Mouse (Mus musculus): ENCODE data around the gene Car2. TPM values are rescaled to one million over a fixed set of nuclear protein-coding genes. Genes with fewer than 3 reads are reported as not detected.
A peak's percentile ranks its signal among the peaks of the same experiment; 100 is the strongest.

The Car2 gene
- polyA plus RNA-seq, 1 experiment from 2014 or later = 105 TPM

DNA sequence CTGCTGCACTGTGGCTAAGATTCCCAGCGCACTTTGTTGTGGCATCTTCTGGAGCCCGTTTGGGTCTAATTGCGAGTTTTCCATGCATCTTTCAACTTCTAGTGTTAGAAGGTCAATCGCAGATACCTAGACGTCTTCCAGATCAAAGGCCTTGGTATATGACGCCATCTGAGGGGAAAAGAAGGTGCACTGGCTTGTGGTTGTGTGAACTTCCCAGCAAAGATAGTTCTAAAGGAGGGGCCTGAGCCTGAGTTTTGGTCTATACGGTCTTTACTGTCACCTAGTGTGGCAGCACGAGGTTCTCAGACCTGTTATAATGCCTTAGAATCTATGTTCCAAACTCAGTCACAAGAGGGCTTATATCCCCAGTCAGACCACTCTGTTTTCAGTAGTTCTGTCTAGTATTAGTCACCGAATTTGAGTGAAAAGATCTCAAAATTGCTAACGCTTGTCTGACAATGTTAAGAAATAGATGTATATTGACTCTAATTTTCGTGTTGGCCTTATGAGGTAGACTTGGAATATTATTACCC lies 1.1 kb downstream of the Car2 start:
- Histone ChIP-seq H3K27ac (ENCODE audit: low read depth, low read length) (no peak overlapping the region), H3K27me3 (ENCODE audit: control insufficient read depth, insufficient read depth, low read length) (peaks cover 4% of the 10 kb centered on the region; the same call in 1 of the 2 replicates), H3K36me3 (ENCODE audit: control insufficient read depth, insufficient read depth, low read length) (no peaks in the 10 kb centered on the region), H3K4me3 (ENCODE audit: low read depth, low read length) (peak overlapping the region; percentile 81), H3K9me3 (ENCODE audit: control insufficient read depth, low read length) (no peaks in the 10 kb centered on the region), H3K4me1 (replicated peaks; ENCODE audit: control insufficient read depth, insufficient read depth, low read length) (no peaks in the 10 kb centered on the region), H3K4me2 (replicated peaks; ENCODE audit: low read depth, low read length) (peak overlapping the region; percentile 86), H3K9ac (ENCODE audit: low read depth, low read length) (peak overlapping the region; percentile 73; the same call in 1 of the 2 replicates)
- 39% methylated on average over 11 of the region's 11 CpGs for WGBS
- ATAC-seq (ENCODE audit: low FRiP score) = no peak
- DNase-seq (ENCODE audit: low spot score) = no peak

DNA sequence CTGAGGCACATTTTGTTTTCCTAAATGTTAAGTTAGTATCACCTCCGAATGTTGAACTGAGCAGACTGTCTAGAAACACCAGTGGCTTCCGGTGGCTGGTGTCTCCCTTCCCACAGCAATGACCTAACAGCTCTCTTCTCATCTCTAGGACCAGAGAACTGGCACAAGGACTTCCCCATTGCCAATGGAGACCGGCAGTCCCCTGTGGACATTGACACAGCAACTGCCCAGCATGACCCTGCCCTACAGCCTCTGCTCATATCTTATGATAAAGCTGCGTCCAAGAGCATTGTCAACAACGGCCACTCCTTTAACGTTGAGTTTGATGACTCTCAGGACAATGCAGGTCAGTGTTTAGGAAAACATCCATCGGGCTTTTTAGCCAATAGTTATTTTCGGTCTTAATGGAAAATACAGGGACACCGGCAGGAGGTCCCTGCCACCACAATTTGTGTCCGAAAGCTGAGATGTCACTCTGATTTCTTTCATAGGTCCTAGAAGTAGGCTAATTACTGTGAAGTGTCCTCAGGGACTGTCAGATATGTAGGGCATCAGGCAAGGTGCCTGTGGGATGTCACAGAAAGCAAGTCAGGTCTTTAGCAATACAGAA lies 1.7 kb downstream of the Car2 start:
- Histone ChIP-seq H3K9ac (ENCODE audit: low read depth, low read length) (no peak overlapping the region), H3K27me3 (ENCODE audit: control insufficient read depth, insufficient read depth, low read length) (peaks cover 4% of the 10 kb centered on the region; the same call in 1 of the 2 replicates), H3K9me3 (ENCODE audit: control insufficient read depth, low read length) (no peaks in the 10 kb centered on the region), H3K4me1 (replicated peaks; ENCODE audit: control insufficient read depth, insufficient read depth, low read length) (no peaks in the 10 kb centered on the region), H3K4me3 (ENCODE audit: low read depth, low read length) (no peak overlapping the region), H3K36me3 (ENCODE audit: control insufficient read depth, insufficient read depth, low read length) (no peaks in the 10 kb centered on the region), H3K4me2 (replicated peaks; ENCODE audit: low read depth, low read length) (no peak overlapping the region), H3K27ac (ENCODE audit: low read depth, low read length) (no peak overlapping the region)
- no peak for ATAC-seq (ENCODE audit: low FRiP score)
- WGBS = 65% methylated on average over 10 of the region's 10 CpGs
- no peak for DNase-seq (ENCODE audit: low spot score)

GRCm38 (mm10) chr3:14888549-14888948 lies 2.5 kb downstream of the Car2 start:
- no peak for DNase-seq (ENCODE audit: low spot score)
- H3K4me2 ChIP-seq (replicated peaks; ENCODE audit: low read depth, low read length) = no peak overlapping the region
- no peaks in the 10 kb centered on the region for H3K36me3 ChIP-seq (ENCODE audit: control insufficient read depth, insufficient read depth, low read length)
- no peak overlapping the region for H3K9ac ChIP-seq (ENCODE audit: low read depth, low read length)
- ATAC-seq (ENCODE audit: low FRiP score) = no peak
- WGBS = 68% methylated on average over 2 of the region's 2 CpGs
- H3K4me1 ChIP-seq (replicated peaks; ENCODE audit: control insufficient read depth, insufficient read depth, low read length) = no peaks in the 10 kb centered on the region
- H3K27ac ChIP-seq (ENCODE audit: low read depth, low read length) = no peak overlapping the region
- no peak overlapping the region for H3K4me3 ChIP-seq (ENCODE audit: low read depth, low read length)
- H3K9me3 ChIP-seq (ENCODE audit: control insufficient read depth, low read length) = no peaks in the 10 kb centered on the region
- peaks cover 4% of the 10 kb centered on the region; the same call in 1 of the 2 replicates for H3K27me3 ChIP-seq (ENCODE audit: control insufficient read depth, insufficient read depth, low read length)

- no peaks in the 10 kb centered on the region for H3K36me3 ChIP-seq (ENCODE audit: control insufficient read depth, insufficient read depth, low read length)
- ATAC-seq (ENCODE audit: low FRiP score) = no peak
- H3K27me3 ChIP-seq (ENCODE audit: control insufficient read depth, insufficient read depth, low read length) = peaks cover 4% of the 10 kb centered on the region; the same call in 1 of the 2 replicates
- no peak for DNase-seq (ENCODE audit: low spot score)
- H3K4me3 ChIP-seq (ENCODE audit: low read depth, low read length) = no peak overlapping the region
- H3K27ac ChIP-seq (ENCODE audit: low read depth, low read length) = no peak overlapping the region
- H3K4me1 ChIP-seq (replicated peaks; ENCODE audit: control insufficient read depth, insufficient read depth, low read length) = no peaks in the 10 kb centered on the region
- H3K9me3 ChIP-seq (ENCODE audit: control insufficient read depth, low read length) = no peaks in the 10 kb centered on the region
- 81% methylated on average over 2 of the region's 2 CpGs for WGBS
- H3K4me2 ChIP-seq (replicated peaks; ENCODE audit: low read depth, low read length) = no peak overlapping the region
- H3K9ac ChIP-seq (ENCODE audit: low read depth, low read length) = no peak overlapping the region
Measured at GRCm38 (mm10) chr3:14889085-14889484, 3.0 kb downstream of the Car2 start.

- Histone ChIP-seq H3K27ac (ENCODE audit: low read depth, low read length) (no peak overlapping the region), H3K4me1 (replicated peaks; ENCODE audit: control insufficient read depth, insufficient read depth, low read length) (no peaks in the 10 kb centered on the region), H3K9ac (ENCODE audit: low read depth, low read length) (no peak overlapping the region), H3K4me3 (ENCODE audit: low read depth, low read length) (no peak overlapping the region), H3K36me3 (ENCODE audit: control insufficient read depth, insufficient read depth, low read length) (no peaks in the 10 kb centered on the region), H3K9me3 (ENCODE audit: control insufficient read depth, low read length) (no peaks in the 10 kb centered on the region), H3K4me2 (replicated peaks; ENCODE audit: low read depth, low read length) (no peak overlapping the region), H3K27me3 (ENCODE audit: control insufficient read depth, insufficient read depth, low read length) (peaks cover 4% of the 10 kb centered on the region; the same call in 1 of the 2 replicates)
- ATAC-seq (ENCODE audit: low FRiP score) = no peak
- 47% methylated on average over 4 of the region's 4 CpGs for WGBS
- no peak for DNase-seq (ENCODE audit: low spot score)
Measured at GRCm38 (mm10) chr3:14889716-14890409, 3.8 kb downstream of the Car2 start.

GRCm38 (mm10) chr3:14892991-14893390 lies 6.9 kb downstream of the Car2 start:
- no peaks in the 10 kb centered on the region for H3K36me3 ChIP-seq (ENCODE audit: control insufficient read depth, insufficient read depth, low read length)
- 85% methylated on average over 3 of the region's 3 CpGs for WGBS
- DNase-seq (ENCODE audit: low spot score) (no peak), ATAC-seq (ENCODE audit: low FRiP score) (no peak)
- H3K4me1 ChIP-seq (replicated peaks; ENCODE audit: control insufficient read depth, insufficient read depth, low read length) = no peaks in the 10 kb centered on the region
- no peak overlapping the region for H3K4me2 ChIP-seq (replicated peaks; ENCODE audit: low read depth, low read length)
- no peaks in the 10 kb centered on the region for H3K27me3 ChIP-seq (ENCODE audit: control insufficient read depth, insufficient read depth, low read length)
- H3K9ac ChIP-seq (ENCODE audit: low read depth, low read length) = no peak overlapping the region
- no peak overlapping the region for H3K4me3 ChIP-seq (ENCODE audit: low read depth, low read length)
- no peaks in the 10 kb centered on the region for H3K9me3 ChIP-seq (ENCODE audit: control insufficient read depth, low read length)
- H3K27ac ChIP-seq (ENCODE audit: low read depth, low read length) = no peak overlapping the region

GRCm38 (mm10) chr3:14893700-14894099 lies 7.6 kb downstream of the Car2 start:
- DNase-seq (ENCODE audit: low spot score) = no peak
- Histone ChIP-seq H3K36me3 (ENCODE audit: control insufficient read depth, insufficient read depth, low read length) (no peaks in the 10 kb centered on the region), H3K27me3 (ENCODE audit: control insufficient read depth, insufficient read depth, low read length) (no peaks in the 10 kb centered on the region), H3K9me3 (ENCODE audit: control insufficient read depth, low read length) (no peaks in the 10 kb centered on the region), H3K4me2 (replicated peaks; ENCODE audit: low read depth, low read length) (no peak overlapping the region), H3K4me1 (replicated peaks; ENCODE audit: control insufficient read depth, insufficient read depth, low read length) (no peaks in the 10 kb centered on the region), H3K9ac (ENCODE audit: low read depth, low read length) (no peak overlapping the region), H3K27ac (ENCODE audit: low read depth, low read length) (no peak overlapping the region), H3K4me3 (ENCODE audit: low read depth, low read length) (no peak overlapping the region)
- WGBS = 80% methylated on average over 5 of the region's 5 CpGs
- ATAC-seq (ENCODE audit: low FRiP score) = no peak

- H3K27me3 ChIP-seq (ENCODE audit: control insufficient read depth, insufficient read depth, low read length) = no peaks in the 10 kb centered on the region
- H3K4me1 ChIP-seq (replicated peaks; ENCODE audit: control insufficient read depth, insufficient read depth, low read length) = no peaks in the 10 kb centered on the region
- WGBS = 91% methylated on average over 3 of the region's 3 CpGs
- no peak overlapping the region for H3K4me3 ChIP-seq (ENCODE audit: low read depth, low read length)
- no peak overlapping the region for H3K4me2 ChIP-seq (replicated peaks; ENCODE audit: low read depth, low read length)
- H3K36me3 ChIP-seq (ENCODE audit: control insufficient read depth, insufficient read depth, low read length) = no peaks in the 10 kb centered on the region
- H3K9me3 ChIP-seq (ENCODE audit: control insufficient read depth, low read length) = no peaks in the 10 kb centered on the region
- H3K27ac ChIP-seq (ENCODE audit: low read depth, low read length) = no peak overlapping the region
- H3K9ac ChIP-seq (ENCODE audit: low read depth, low read length) = no peak overlapping the region
- ATAC-seq (ENCODE audit: low FRiP score) = no peak
- no peak for DNase-seq (ENCODE audit: low spot score)
Measured at GRCm38 (mm10) chr3:14895333-14895732, 9.3 kb downstream of the Car2 start.

DNA sequence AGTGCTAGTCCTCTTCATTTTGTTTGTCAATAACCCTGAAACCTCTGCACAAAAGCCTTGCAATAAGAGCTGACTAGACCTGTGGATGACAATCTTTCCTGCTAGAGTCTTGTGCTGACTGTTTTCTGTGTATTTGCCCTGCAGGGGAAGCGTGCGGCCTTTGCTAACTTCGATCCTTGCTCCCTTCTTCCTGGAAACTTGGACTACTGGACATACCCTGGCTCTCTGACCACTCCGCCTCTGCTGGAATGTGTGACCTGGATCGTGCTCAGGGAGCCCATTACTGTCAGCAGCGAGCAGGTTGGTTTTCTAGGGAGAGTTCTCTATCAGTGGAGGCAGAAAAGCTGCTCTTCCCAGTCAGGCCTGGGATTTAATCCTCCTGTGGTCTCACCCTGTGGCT lies 11.7 kb downstream of the Car2 start:
- no peaks in the 10 kb centered on the region for H3K9me3 ChIP-seq (ENCODE audit: control insufficient read depth, low read length)
- no peak overlapping the region for H3K9ac ChIP-seq (ENCODE audit: low read depth, low read length)
- H3K4me3 ChIP-seq (ENCODE audit: low read depth, low read length) = no peak overlapping the region
- 79% methylated on average over 6 of the region's 6 CpGs for WGBS
- no peak overlapping the region for H3K27ac ChIP-seq (ENCODE audit: low read depth, low read length)
- ATAC-seq (ENCODE audit: low FRiP score) (no peak), DNase-seq (ENCODE audit: low spot score) (no peak)
- no peaks in the 10 kb centered on the region for H3K27me3 ChIP-seq (ENCODE audit: control insufficient read depth, insufficient read depth, low read length)
- no peaks in the 10 kb centered on the region for H3K4me1 ChIP-seq (replicated peaks; ENCODE audit: control insufficient read depth, insufficient read depth, low read length)
- H3K36me3 ChIP-seq (ENCODE audit: control insufficient read depth, insufficient read depth, low read length) = no peaks in the 10 kb centered on the region
- no peak overlapping the region for H3K4me2 ChIP-seq (replicated peaks; ENCODE audit: low read depth, low read length)
